Mouse (Mus musculus) fat pad, adult 2 months (tissue): Measurements from ENCODE around the gene Soat2.

Source experiments
- DNase-seq: peaks from one replicate; pipeline ENCODE4 v3.0.0-alpha.2; 2011; ENCODE audit warnings: low read depth, low spot score; ENCODE audit errors: extremely low read depth

Soat2 gene

GRCm38 (mm10) chr15:102186239-102186638 is 35.9 kb downstream of the Soat2 start:
- no peak for DNase-seq

- DNase-seq = no peak
These were observed 37.8 kb downstream of the Soat2 start for GRCm38 (mm10) chr15:102188096-102188495.

- no peak for DNase-seq
These were observed 38.6 kb downstream of the Soat2 start for GRCm38 (mm10) chr15:102188883-102189282.

- no peak for DNase-seq
These were observed 41.4 kb downstream of the Soat2 start for GRCm38 (mm10) chr15:102191699-102192098.

- DNase-seq = no peak
These were observed 42.0 kb downstream of the Soat2 start for GRCm38 (mm10) chr15:102192271-102192812.

GRCm38 (mm10) chr15:102192820-102193386 is 42.6 kb downstream of the Soat2 start:
- DNase-seq = no peak

GRCm38 (mm10) chr15:102193652-102194051 is 43.3 kb downstream of the Soat2 start:
- DNase-seq = no peak

GRCm38 (mm10) chr15:102194439-102194838 is 44.1 kb downstream of the Soat2 start:
- DNase-seq = no peak

- no peak for DNase-seq
These were observed 45.0 kb downstream of the Soat2 start for GRCm38 (mm10) chr15:102195373-102195772.

GRCm38 (mm10) chr15:102198841-102199240 is 48.5 kb downstream of the Soat2 start:
- DNase-seq = peak; percentile 78

GRCm38 (mm10) chr15:102202971-102203834 is 52.9 kb downstream of the Soat2 start, which contains the start of gene Zfp740:
Zfp740 (plus strand) TSS chr15:102203249.
- no peak for DNase-seq

- DNase-seq = peak; percentile 72
These were observed 53.6 kb downstream of the Soat2 start for GRCm38 (mm10) chr15:102203835-102204381.

- DNase-seq = no peak
These were observed 54.6 kb downstream of the Soat2 start, which contains the start of gene Csad for GRCm38 (mm10) chr15:102204674-102205505. Csad (minus strand) TSS chr15:102204724.

GRCm38 (mm10) chr15:102205779-102206178 is 55.5 kb downstream of the Soat2 start:
- DNase-seq = no peak

GRCm38 (mm10) chr15:102207351-102207750 is 57.0 kb downstream of the Soat2 start:
- no peak for DNase-seq

GRCm38 (mm10) chr15:102208092-102208561 is 57.8 kb downstream of the Soat2 start:
- no peak for DNase-seq

- no peak for DNase-seq
These were observed 58.8 kb downstream of the Soat2 start for GRCm38 (mm10) chr15:102209114-102209513.

- DNase-seq = no peak
These were observed 60.5 kb downstream of the Soat2 start for GRCm38 (mm10) chr15:102210816-102211215.

- DNase-seq = no peak
These were observed 61.6 kb downstream of the Soat2 start for GRCm38 (mm10) chr15:102211895-102212294.
